Mouse (Mus musculus): ENCODE measurements at regions not wholly inside any gene's neighbourhood (a gene's known extent, or its start where the extent isn't known, plus 50 kb on each side); places are given as distances from the start of the nearest gene placed in this dataset.
"Not testable (repeated sequence)": the region's sequence is repeated elsewhere in the genome, so short reads cannot be mapped to it uniquely, and the experiment has no call there.

GRCm38 (mm10) chr8:88064414-88065110 lies 54.0 kb upstream of the Cnep1r1 start:
- DNase-seq (ENCODE audit: low spot score in 2 of 2) = peak; percentile 21 to 69
- intact Hi-C loops (cut with DNase I) = no loop called here

DNA sequence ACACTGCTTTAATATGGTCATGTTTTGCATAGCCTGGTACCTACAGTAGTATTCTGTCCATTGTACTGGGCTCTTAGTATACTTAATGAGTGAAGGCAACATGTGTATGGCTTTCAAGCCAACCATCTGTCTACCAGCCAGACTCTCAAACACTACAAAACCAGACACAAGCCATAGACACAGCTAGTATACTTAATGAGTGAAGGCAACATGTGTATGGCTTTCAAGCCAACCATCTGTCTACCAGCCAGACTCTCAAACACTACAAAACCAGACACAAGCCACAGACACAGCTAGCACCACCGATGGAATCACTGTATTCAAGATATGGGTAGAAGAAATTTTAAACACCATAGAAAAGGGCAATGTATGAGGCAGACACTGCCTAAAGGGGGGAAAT lies 59.5 kb upstream of the Cnep1r1 start:
- DNase-seq (ENCODE audit: low spot score in 2 of 2); intact Hi-C loops (cut with DNase I): not testable (repeated sequence)

DNA sequence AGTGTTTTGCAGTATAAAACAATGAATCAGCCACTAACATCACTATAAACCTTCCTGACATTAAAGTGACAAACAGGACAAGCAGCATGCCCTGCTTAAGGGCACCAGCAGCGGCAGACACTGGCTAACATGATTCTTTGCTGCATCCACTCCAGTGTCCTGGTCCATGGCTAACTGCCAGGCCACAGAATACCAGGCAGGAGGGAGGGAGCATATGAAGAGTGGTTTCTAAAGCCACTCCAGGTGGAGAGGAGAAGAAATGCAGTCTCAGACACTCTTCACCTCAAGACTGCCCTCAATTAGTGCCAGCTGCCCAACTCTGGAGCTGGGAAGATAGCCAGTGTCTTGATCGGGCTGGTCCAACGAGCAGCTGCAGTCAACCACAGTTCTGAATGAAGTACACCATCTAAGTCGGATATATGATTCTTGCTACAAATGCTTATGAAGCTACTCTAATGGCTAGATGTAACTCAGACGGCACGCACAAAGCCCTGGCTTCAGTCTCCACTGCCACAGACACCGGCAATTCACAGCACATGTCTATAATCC lies 60.8 kb upstream of the Cnep1r1 start:
- intact Hi-C loops (cut with DNase I) = no loop called here

GRCm38 (mm10) chr8:88050651-88051050 lies 67.9 kb upstream of the Cnep1r1 start:
- intact Hi-C loops (cut with DNase I) = no loop called here
- DNase-seq (ENCODE audit: low spot score in 2 of 2) = no peak

More for the DNA sequence above, 60.8 kb upstream of the Cnep1r1 start:
- no peak for DNase-seq (ENCODE audit: low spot score in 2 of 2)

GRCm38 (mm10) chr8:88049091-88049490 lies 69.5 kb upstream of the Cnep1r1 start:
- no peak for DNase-seq (ENCODE audit: low spot score in 2 of 2)
- intact Hi-C loops (cut with DNase I) = no loop called here

- intact Hi-C loops (cut with DNase I) = no loop called here
Observed at GRCm38 (mm10) chr8:88045995-88046394, 72.6 kb upstream of the Cnep1r1 start.

GRCm38 (mm10) chr8:88039286-88039685 lies 79.3 kb upstream of the Cnep1r1 start:
- no peak for DNase-seq (ENCODE audit: low spot score in 2 of 2)
- intact Hi-C loops (cut with DNase I) = no loop called here

More at GRCm38 (mm10) chr8:88045995-88046394, 72.6 kb upstream of the Cnep1r1 start:
- DNase-seq (ENCODE audit: low spot score in 2 of 2) = no peak

DNA sequence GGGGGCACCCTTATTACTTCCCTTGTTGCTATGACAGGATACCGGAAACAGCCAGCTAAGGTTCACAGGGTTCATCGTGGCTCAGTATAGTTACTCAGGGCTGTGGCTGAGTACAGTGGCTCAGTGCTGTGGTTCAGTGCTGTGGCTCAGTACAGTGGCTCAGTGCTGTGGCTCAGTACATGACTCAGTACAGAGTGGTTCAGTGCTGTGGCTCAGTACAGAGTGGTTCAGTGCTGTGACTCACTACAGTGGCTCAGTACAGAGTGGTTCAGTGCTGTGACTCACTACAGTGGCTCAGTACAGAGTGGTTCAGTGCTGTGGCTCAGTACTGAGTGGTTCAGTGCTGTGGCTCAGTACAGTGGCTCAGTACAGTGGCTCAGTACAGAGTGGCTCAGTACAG lies 78.6 kb upstream of the Zfp423 start:
- no peak for DNase-seq (ENCODE audit: low spot score in 2 of 2)
- intact Hi-C loops (cut with DNase I) = no loop called here

DNA sequence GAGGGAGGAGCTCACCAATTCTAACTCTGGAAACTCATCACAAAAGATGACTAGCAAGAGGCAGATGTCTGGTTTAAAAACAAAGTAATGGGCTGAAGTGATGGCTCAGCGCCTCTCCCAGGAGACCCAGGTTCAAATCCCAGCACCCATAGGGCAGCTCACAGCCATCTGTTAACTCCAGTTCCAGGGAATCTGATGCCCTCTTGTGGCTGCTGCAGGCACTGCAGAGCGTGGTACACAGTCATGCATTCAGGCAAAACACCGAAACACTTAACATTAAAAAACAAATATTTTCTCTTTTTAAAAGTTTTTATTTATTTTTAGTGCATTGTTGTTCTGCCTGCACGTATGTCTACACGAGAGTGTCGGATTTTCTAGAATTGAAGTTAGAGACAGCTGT lies 73.7 kb upstream of the Zfp423 start:
- DNase-seq (ENCODE audit: low spot score in 2 of 2) = no peak
- intact Hi-C loops (cut with DNase I) = no loop called here

DNA sequence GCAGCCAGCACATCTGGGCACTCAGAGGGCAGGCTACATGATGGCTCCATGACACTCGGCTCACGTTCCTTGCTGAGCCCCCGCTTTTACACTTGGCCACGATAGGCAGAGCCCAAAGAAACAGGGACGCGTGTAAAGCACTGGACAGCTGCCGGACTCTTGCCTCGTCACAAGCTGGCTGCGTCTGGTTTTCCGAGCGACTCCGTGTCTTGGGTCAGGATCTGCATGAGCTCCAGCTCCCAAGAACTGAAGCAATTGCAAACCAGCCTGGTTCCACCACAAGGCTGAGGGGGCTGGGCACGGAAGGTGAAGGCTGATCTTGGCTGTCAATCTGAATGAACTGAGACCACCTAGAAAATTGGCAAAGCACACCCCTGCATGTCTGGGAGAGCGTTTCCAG lies 65.1 kb upstream of the Zfp423 start:
- intact Hi-C loops (cut with DNase I) = loop anchor here (5.0 kb wide), 1 partner anchor 307 kb away; no protein-coding TSS in a partner anchor
- no peak for DNase-seq (ENCODE audit: low spot score in 2 of 2)

- DNase-seq (ENCODE audit: low spot score in 2 of 2) = peak; percentile 38 to 47
- intact Hi-C loops (cut with DNase I) = loop anchor here (2.0 to 5.0 kb wide), 2 partner anchors 306 to 429 kb away; no protein-coding TSS in a partner anchor
Observed at GRCm38 (mm10) chr8:88023423-88023822, 64.0 kb upstream of the Zfp423 start.

GRCm38 (mm10) chr8:88022776-88023385 lies 63.5 kb upstream of the Zfp423 start:
- intact Hi-C loops (cut with DNase I) = loop anchor here (2.0 to 5.0 kb wide), 2 partner anchors 306 to 428 kb away; no protein-coding TSS in a partner anchor
- no peak for DNase-seq (ENCODE audit: low spot score in 2 of 2)

- DNase-seq (ENCODE audit: low spot score in 2 of 2) = no peak
- intact Hi-C loops (cut with DNase I) = loop anchor here (5.0 kb wide), 1 partner anchor 302 kb away; no protein-coding TSS in a partner anchor
Observed at GRCm38 (mm10) chr8:88019243-88020115, 60.1 kb upstream of the Zfp423 start.

DNA sequence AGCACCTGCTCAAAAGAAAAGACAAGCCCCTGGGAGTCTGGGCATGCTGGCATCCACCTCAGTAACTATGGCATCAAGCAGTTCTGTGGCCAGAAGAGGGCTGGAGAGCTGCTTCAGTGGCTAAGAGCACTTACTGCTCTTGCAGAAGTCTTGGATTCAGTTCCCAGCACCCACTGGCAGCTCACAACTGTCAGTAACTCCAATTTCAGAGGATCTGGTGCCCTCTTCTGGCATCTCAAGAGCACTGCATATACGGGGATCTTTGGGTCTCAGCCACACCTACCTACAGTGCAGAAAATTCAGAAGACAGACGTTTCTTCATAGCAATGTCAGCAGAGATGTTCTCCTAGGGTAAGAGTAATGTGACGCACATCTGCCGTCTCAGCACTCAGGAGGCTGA lies 59.1 kb upstream of the Zfp423 start:
- no peak for DNase-seq (ENCODE audit: low spot score in 2 of 2)
- intact Hi-C loops (cut with DNase I) = no loop called here

- no peak for DNase-seq (ENCODE audit: low spot score in 2 of 2)
- intact Hi-C loops (cut with DNase I) = no loop called here
Observed at GRCm38 (mm10) chr8:88012177-88012825, 52.9 kb upstream of the Zfp423 start.

DNA sequence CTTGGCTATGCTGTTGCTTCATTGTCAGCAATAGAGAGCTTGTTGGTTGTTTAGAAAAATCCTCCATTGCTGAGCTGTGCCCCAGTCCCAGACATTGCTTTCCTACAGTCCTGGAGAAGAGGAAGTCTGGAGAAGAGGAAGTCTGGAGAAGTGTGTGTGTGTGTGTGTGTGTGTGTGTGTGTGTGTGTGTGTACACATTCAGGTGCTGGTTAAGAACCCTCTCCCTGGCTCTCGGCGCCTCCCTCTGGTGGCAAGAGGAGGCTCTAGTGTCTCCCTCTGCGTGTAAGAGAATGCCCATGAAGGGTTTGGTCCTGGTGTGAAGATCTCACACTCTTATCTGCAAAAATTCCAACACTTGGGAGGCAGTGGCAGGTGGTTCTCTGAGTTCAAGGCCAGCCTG lies 51.2 kb upstream of the Zfp423 start:
- intact Hi-C loops (cut with DNase I) = no loop called here

DNA sequence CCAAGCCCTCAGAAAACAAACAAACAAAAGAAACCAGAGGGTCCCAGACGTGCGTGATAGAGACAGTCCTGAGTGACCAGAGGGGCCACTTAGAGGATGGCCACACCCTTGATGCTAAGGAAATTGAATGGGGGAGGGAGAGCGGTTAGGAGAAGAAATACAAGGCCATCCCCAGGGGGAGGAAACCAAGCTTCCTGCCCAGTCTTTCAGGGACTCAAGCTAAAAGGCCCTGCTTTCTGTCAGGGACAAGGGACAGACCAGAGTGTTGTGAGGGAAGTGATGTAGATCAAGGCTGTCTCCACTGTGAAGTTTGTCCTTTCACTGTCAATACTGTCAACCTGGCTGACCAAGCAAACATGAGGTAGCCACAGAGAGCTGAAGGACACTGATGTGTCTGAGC lies 50.5 kb upstream of the Zfp423 start:
- intact Hi-C loops (cut with DNase I) = no loop called here

More for the DNA sequence above, 51.2 kb upstream of the Zfp423 start:
- DNase-seq (ENCODE audit: low spot score in 2 of 2) = peak; percentile 9 to 10

More for the DNA sequence above, 50.5 kb upstream of the Zfp423 start:
- DNase-seq (ENCODE audit: low spot score in 2 of 2) = no peak
